Mouse (Mus musculus) yolk sac, embryonic 10.5 days (tissue): ENCODE measurements around the gene Rad54l2.

Experiments
- DNase-seq: peaks from one replicate; pipeline ENCODE4 v3.0.0-alpha.2; 2017; ENCODE audit warnings: low spot score

Gene Rad54l2

DNA sequence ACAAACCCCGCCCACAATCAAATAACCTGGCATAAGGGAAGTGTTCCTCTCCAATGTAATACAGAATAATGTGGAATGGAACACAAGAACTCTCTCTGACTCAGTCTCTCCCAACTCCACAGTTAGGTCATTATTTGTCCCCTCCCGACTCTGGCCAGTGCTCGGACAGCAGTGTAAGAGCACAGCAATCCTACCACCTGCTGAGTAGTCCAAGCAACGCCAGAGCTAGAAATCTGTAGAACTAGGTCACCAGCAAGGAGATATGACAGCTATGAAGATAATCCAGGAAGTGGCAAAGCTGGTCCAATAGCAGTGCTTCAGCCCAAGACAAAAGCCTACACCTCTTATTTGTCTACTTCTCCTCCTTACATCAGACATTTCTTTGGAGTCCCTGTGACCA, 112.4 kb downstream of the Rad54l2 start:
- DNase-seq: no peak

DNA sequence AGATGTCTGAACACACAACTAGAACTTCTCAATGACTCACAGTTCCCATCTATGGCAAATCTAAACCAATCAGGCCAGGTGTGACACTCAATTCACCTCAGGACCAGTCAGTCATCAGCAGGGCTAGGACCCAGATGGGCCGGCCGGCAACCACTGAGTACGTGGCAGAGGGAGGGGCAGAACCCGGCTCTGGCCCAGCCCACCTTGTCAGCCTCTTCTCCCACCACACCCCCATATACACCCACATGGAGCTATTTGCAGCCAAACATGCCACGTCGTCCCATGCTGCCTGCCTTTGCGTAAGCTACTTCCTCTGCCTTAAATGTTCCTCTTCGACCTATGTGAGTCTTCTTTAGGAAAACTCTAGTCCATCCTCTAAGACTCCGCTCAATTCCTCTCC, 113.0 kb downstream of the Rad54l2 start:
- no peak for DNase-seq

DNA sequence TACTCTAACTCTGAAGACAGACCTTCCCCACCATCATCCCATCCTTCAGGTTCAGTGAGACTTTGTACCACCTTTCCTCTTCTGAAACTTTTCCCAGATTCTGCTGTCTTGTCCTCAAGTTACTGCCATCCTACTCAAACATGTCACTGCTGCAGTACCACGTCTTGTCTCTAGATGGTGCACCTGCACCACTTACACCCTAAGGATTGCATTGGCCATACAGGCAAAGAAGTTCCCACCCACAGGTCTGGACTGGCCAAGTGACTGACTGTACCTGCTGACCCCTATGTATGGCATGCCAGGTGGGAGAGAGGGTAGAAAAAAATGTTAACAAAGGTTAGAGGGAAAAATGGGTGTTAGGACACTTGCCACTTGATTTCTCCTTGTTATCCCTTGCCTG, 113.5 kb downstream of the Rad54l2 start:
- peak; percentile 73 for DNase-seq

DNA sequence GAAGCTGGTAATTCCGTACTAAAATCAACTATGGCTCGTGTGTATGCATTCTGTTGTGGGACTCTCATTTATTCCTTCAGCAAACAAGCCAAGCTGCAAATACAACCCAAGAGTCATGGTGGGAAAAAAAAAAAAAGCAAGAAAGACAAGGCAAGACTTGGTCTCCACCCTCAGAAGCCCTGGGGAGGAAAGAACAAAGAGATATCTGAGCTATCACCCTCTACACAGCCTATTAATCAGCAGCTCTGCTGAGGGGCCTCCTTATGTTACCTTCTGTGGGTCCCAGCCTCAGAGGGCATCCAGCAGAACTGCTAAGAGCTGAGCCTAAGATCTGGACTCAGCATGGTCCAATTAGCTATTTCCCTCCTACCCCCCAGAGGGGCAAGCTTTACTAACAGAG, 115.1 kb downstream of the Rad54l2 start:
- DNase-seq: no peak

DNA sequence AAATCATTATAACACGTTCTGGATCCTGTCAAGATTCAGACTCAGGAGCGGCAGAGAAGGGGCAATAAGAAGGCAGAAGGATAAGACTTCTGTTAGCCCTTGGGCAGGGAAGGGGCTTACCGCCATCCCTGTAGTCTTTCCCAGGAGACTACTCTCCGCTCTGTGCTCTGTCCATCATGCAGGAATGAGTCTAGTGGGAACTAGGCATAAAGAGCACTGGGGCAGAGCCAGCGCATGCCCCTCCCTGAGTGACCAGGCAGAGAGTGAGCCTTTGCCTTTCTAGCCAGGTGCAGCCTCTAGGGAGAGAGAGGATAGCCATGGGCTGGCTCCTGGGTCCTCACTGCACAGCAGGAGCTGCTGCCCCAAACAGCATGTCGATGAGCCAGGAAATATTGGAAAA, 124.1 kb downstream of the Rad54l2 start:
- no peak for DNase-seq

DNA sequence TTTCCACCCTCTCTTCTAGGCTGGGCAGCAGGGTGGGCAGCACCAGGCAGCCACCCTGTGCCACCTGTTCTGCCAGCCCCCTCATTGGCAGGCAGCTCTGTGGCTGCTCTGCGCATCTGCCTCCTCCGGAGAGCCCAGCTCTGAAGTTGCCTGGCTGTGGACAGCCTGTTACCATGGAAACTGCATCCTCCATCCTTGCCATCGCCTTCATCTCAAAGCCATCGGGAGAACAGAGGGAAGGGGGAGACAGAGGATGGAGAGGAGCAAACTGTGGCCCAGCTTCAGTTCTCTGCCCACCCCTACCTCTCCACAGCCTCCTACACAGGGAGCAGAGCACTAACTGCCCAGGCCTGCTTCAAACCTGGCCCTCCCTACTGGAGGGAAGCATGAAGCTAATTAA, 124.6 kb downstream of the Rad54l2 start:
- DNase-seq: no peak

DNA sequence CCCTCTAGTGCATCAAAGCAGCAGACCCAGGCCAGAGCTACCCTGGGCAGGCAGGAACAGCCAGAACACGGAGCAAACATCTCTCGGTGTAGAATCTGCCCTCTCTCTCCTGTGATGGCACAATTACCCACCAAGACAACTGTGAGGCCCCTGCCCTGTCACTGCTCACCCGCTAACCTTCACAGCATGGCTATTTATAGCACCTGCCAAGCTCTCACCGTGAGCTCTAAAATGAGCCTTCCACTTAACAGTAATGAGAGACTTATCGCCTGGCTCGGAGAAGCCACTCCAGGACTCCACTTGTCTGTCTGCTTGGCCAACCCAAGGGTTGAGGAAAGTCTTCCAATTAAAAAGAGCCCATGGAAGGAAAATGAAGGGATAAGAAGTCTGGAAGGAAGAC, 125.8 kb downstream of the Rad54l2 start:
- DNase-seq: no peak

DNA sequence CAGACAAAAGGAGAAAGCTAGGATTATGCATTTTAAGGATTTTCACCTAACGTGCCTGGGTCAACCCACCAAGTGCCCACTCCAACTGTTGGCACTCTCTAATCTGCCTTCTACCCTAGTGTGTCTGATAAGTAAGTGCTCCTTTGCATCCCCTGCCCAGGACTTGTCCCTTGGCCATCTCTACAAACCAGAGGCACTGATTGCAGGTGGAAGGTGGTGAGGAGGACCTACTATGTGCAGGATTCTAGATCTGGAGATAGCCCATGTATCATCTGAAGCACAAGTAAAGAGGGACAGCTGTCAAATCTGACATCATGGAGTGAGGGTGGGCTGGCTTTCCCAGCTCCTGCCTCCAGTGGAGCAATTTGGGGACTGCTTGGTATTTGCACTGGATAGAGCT, 129.1 kb downstream of the Rad54l2 start:
- DNase-seq: no peak

DNA sequence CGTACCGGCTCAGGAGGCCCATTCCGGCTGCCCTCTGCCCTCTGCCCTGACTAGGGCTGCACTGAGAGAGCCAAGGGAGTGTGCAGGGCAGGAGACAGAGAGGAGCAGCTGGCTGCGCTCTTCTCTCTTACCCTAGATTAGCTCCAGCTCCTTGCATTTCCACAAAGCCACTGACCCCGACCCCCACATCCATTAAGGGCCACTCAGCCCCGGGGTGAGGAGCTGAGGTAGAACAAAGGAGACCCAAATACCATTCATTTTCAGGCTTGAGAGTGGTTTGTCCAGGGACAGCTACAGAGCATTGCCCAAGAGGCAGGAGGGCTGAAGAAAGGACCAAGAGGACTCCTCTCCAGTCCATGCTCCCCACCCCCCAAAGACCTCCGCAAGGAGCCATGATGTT, 129.6 kb downstream of the Rad54l2 start:
- no peak for DNase-seq

DNA sequence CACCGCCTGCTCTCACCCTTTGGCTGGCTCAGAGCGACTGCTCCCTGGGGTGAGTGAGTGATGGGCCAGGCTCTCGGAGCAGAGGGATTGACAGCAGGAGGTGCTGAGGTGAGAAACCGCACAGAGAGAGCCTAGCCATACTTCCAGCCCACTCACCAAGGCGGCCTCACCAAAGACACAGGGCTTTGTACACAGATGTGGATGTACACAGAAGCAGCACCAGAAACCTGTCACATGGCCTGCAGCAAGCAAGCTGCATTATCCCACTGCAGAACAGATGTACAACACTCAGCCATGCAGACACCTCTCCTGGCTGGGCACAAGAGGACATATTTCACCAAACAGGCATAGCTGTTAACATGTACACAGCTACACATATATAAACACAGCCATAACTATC, 131.4 kb downstream of the Rad54l2 start:
- no peak for DNase-seq

DNA sequence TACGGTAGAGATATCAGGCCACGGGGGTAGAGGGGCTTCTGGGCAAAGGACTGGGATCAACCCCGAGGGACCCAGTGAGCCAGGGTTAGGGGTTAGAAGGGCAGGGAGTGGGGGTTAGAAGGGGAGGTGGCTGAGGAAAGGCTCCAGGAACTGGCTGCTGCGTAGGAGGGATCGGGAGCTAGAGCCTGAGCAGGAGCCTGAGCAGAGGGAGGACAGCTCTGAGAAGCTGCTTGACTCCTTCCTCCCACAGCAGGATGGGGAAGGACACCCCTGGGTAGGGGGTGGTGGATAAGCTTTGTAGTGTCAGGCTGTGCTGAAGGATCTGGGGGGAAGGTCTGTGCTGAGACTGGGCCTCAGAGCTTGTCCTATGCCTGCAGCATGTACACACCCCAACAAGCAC, 132.2 kb downstream of the Rad54l2 start:
- DNase-seq: no peak

DNA sequence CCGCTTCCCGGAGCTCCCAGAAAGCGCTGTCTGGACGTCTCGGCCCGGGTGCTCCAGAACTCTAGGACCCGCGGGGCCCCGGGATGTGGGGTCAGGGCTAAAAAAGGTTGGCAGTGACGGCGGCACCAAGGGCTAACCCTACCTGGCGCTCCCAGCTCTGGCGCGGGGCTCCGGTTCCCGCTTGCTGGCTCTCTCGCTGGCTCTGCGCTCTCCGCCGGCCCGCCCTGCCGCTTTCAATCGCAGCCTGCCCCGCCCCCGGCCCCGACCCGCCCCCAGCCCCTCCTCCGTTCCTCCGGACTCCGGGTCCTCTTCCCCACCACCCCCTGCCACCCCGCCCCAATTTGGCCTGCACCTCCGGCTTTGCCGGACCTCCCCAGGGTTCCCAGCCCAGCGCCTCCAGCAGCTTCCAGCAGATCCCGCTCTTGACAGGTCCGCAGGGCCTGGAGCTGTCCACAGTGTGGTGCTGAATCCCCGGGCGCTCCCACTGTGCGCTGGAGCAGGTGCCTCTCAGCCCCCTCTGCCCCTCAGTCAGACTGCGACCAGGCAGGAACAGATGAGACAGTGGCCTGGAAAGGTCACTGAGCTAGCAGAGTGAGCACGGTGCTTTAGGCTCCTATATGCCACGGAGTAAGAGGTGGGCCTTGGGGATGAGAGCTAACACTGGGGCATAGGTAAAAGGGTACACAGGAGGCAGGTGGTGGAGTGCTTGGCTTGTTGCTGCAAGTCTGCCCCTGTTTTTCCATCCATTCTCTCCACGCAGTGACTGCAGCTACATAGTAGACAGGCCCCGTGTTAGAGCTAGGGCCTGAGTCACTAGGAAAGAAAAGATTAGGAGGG, 132.9 kb downstream of the Rad54l2 start, which contains the start of gene Grm2:
Gene Grm2 (minus strand): TSS at position 199 of the 837 bp plus-strand sequence.
- peak; percentile 81 for DNase-seq

DNA sequence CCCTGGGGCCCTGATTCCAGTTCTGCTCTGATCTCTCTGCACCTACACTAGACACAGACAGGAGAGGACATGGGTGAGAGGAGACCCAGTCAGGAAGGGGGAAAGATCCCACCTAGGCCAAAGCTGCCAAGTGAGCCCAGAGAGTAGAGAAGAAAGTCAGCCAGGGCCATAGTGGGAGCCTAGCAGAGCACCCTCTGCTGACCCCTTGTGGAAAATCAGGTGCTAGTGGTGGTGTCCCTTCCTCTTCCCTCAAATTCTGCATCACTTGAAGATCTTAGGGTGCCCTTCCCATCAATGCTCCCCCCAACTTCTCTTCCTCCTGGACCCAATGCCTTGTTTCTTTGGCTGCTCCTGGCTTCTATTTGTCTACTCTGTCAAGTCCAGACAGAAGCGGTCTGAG, 136.3 kb downstream of the Rad54l2 start:
- DNase-seq: no peak

DNA sequence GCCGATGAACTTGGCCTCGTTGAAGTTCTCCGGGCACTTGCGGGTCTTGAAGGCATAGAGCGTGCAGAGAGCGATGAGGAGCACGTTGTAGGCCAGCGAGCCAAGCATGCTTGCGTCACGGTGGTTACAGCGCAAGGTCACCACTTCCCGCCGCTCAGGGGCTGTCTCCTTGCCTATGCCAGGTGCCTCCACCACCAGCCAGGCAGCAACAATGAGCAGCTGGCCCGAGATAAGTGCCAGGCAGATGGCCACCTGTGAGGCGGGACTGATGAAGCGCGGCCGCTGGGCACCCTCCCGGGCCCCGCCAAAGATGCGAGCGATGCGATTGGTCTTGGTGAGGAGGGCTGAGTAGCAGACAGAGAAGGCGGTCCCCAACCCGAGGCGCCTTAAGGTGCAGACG, 141.8 kb downstream of the Rad54l2 start:
- no peak for DNase-seq

DNA sequence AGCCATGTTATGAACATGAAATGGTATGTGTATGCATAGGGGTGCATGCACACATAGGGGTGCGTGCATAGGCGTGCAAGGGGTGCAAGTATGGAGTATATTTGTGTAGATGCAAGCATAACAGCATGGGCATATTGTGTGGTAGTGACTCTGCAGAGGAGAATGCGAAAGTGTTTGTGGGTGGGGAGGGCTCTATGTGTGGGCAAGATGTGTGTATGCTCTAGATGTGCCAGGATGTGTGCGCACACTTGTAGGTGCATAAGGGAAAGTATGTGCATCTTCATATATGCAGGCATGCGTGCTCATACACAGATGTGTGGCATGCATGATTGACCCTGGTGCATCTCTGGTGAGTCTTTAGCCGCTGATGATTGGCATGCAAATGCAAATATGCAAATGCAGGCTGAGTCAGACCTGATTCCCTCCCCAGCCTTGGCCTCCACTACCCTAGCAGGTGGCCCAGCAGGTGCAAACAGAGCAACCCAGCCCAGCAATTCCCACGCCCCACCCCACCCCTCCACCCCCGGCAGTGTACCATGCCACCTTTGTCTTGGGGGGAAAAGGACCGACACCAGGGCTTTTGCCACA, 143.2 kb downstream of the Rad54l2 start:
- no peak for DNase-seq

DNA sequence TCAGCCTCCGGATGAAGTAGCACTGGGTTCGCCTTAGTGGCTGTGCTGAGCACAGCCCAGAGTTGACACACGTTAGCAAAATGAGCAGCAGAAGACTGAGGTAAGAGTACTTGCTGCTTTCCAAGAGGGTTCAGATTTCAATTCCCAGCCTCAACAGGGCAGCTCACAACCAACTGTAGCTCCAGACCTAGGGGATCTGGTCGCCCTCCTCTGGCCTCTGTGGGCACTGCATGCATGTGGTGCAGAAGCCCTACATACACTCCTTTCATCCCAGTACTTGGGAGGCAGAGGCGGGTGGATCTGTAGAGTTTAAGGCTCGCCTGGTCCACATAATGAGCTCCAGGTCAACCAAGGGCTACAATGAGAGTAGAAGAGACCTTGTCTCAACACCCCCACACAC, 145.2 kb downstream of the Rad54l2 start:
- DNase-seq: no peak

DNA sequence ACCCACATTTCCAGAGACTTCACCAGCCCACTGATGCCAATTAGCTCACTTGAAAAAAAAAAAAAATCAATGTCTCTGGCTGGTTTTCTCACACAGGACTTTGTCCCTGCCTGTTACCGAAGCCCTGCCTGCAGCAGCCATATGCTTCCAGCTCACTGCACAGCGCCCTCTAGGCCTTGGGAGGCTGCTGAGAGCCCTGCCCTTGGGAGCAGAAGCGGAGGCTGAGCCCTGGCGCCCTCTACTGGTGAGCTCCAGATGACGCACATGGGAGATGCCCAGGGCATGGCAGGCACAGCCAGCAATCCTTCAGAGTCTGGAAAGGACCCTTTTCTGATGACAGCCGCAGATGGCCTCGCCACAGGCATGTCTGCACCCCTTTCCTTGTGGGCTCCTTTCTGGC, 145.9 kb downstream of the Rad54l2 start:
- peak; percentile 44 for DNase-seq

DNA sequence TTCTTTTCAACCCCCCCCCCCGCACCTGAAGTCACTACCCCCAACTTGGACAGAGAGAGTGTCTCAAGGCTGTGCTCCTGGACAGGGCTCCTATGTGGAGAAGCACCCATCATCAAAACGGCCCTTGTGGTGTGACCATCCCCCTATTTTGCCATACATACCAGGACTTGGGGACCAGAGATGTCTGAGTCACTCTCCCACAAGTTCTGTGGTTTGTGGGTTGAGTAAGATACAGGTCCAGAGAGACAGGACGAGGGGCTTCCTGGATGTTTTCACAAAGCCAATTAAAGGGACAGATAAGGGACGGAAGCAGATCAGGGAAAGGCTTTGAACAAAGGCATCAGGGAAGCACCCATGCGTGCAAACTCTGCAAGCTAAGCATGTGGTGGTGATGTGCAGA, 147.6 kb downstream of the Rad54l2 start:
- DNase-seq: no peak

DNA sequence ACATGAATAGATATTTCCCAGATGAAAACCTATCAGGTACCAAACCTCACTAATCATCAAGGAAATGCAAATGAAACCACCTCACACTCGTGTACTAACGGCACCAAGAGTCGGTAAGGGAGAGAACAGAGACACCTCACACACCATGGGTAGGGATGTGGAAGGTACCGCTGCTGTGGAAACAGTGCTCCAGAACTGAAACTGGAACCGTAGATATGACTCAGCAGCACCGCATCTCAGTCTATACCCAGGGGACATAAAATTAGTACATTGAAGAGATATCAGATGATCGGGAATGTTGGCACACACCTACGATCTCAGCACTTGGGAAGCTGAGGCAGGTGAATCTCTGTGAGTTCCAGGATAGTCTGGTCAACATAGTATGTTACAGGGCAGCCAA, 150.8 kb downstream of the Rad54l2 start:
- no peak for DNase-seq
